Mouse (Mus musculus) mouse embryonic stem cell (cell line): ENCODE results near the gene Pcyt1a.

ENCODE experiments used
- in situ Hi-C, 2 experiments: fragments of 300-500 bp; cut with MboI; formaldehyde crosslinking; loops; 1 replicate in 1 of 2; 3 replicates in 1 of 2; pipeline ENCODE4 v1.14.3; 2019 to 2020; ENCODE audit warnings: low sequenced_read_pairs in 2 of 2, low pct_unique_long_range_greater_than_20kb in 1 of 2, mixed read lengths in 1 of 2; ENCODE audit not compliant: unreplicated experiment in 1 of 2

The Pcyt1a gene

GRCm38 (mm10) chr16:32502621-32503335, 72.1 kb downstream of the Pcyt1a start:
- in situ Hi-C loops, result no loop called here

GRCm38 (mm10) chr16:32503633-32504032, 72.9 kb downstream of the Pcyt1a start:
- in situ Hi-C loops, result no loop called here

- in situ Hi-C loops, result loop anchor here (5.0 kb wide), 1 partner anchor 181 kb away; no protein-coding TSS in a partner anchor
These were observed 75.6 kb downstream of the Pcyt1a start for GRCm38 (mm10) chr16:32506298-32506697.

- in situ Hi-C loops, result loop anchor here (5.0 kb wide), 1 partner anchor 180 kb away; no protein-coding TSS in a partner anchor
These were observed 76.1 kb downstream of the Pcyt1a start for GRCm38 (mm10) chr16:32506868-32507267.

- in situ Hi-C loops, result loop anchor here (5.0 kb wide), 1 partner anchor 180 kb away; no protein-coding TSS in a partner anchor
These were observed 76.7 kb downstream of the Pcyt1a start for GRCm38 (mm10) chr16:32507407-32507806.

GRCm38 (mm10) chr16:32508035-32508434, 77.3 kb downstream of the Pcyt1a start:
- in situ Hi-C loops, result loop anchor here (5.0 kb wide), 1 partner anchor 179 kb away; no protein-coding TSS in a partner anchor

- in situ Hi-C loops, result loop anchor here (5.0 kb wide), 1 partner anchor 179 kb away; no protein-coding TSS in a partner anchor
These were observed 77.9 kb downstream of the Pcyt1a start for GRCm38 (mm10) chr16:32508506-32509065.

GRCm38 (mm10) chr16:32509066-32509942, 78.6 kb downstream of the Pcyt1a start:
- in situ Hi-C loops, result loop anchor here (5.0 kb wide), 1 partner anchor 178 kb away; no protein-coding TSS in a partner anchor

GRCm38 (mm10) chr16:32510399-32511337, 79.9 kb downstream of the Pcyt1a start:
- in situ Hi-C loops, result loop anchor here (5.0 kb wide), 1 partner anchor 102 kb away; no protein-coding TSS in a partner anchor

- in situ Hi-C loops, result loop anchor here (5.0 kb wide), 1 partner anchor 101 kb away; no protein-coding TSS in a partner anchor
These were observed 80.6 kb downstream of the Pcyt1a start for GRCm38 (mm10) chr16:32511338-32511734.

- in situ Hi-C loops, result loop anchor here (5.0 kb wide), 1 partner anchor 100 kb away; no protein-coding TSS in a partner anchor
These were observed 81.2 kb downstream of the Pcyt1a start for GRCm38 (mm10) chr16:32511827-32512490.

GRCm38 (mm10) chr16:32512921-32513320, 82.2 kb downstream of the Pcyt1a start:
- in situ Hi-C loops, result loop anchor here (5.0 kb wide), 1 partner anchor 99 kb away; no protein-coding TSS in a partner anchor

- in situ Hi-C loops, result loop anchor here (5.0 kb wide), 1 partner anchor 99 kb away; no protein-coding TSS in a partner anchor
These were observed 82.7 kb downstream of the Pcyt1a start for GRCm38 (mm10) chr16:32513401-32513800.

- in situ Hi-C loops, result loop anchor here (5.0 kb wide), 1 partner anchor 98 kb away; no protein-coding TSS in a partner anchor
These were observed 83.2 kb downstream of the Pcyt1a start for GRCm38 (mm10) chr16:32513948-32514347.

GRCm38 (mm10) chr16:32516006-32516962, 85.6 kb downstream of the Pcyt1a start:
- in situ Hi-C loops, result no loop called here
